9 mouse cellular contexts compared by ENCODE assay signal in the genomic region with DNA sequence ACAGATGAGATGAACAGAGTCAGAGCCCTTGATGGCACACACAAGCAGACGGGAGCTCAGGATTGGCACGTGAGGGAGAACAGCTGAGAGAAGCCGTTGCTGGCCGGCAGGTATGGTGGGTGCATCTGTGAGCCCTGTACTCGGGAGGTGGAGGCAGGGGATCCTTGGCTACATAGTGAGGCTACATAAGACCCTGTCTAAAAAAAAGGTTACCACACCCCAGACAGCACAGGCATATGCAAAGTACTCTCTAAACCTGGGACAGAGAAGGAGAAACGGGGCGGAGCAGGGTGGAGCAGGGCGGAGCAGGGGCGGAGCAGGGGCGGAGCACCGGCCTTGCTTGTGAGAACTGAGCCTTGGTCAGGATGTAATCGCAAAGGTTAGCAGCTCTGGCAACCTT. TPM values are rescaled to one million over a fixed set of nuclear protein-coding genes. Genes with fewer than 3 reads are reported as not detected.
DNase-seq lines count a peak whose midpoint lies in the region; ATAC-seq and TF ChIP-seq lines count a peak whose summit lies in the region.
"Had no signal": no experiment of that assay in that cellular context is flagged by ENCODE, and none has a peak within 500 bp of the region (broad histone marks: within the 10 kb centered on the region; RNA-seq: fewer than 3 reads in every experiment).

No protein-coding gene starts in this region.

- no peaks in the 10 kb centered on the region for H3K9me3 ChIP-seq in heart, embryonic 13.5 days
- no peaks in the 10 kb centered on the region for H3K9me3 ChIP-seq in liver, embryonic 16.5 days (replicated peaks; ENCODE audit: control insufficient read depth, low read length)

- no peak overlapping the region for H3K4me3 ChIP-seq in cerebellum, adult 2 months (replicated peaks; ENCODE audit: insufficient read depth, low read depth, low read length)
- H3K4me3 ChIP-seq in heart, embryonic 13.5 days: no peak overlapping the region
- H3K4me3 ChIP-seq in liver, embryonic 16.5 days (ENCODE audit: low read depth, low read length): no peak overlapping the region
- H3K4me3 ChIP-seq: myocyte had no signal

- H3K9ac ChIP-seq in heart, embryonic 13.5 days: peak overlapping the region; percentile 37; the same call in 1 of the 2 replicates
- H3K9ac ChIP-seq in liver, embryonic 16.5 days (ENCODE audit: low read depth, low read length): 0 out of 2 replicates have a peak overlapping the region, but pooled peaks have one; percentile 35

- DNase-seq in cerebellum, adult 2 months: peak; percentile 26 to 36
- DNase-seq in right cerebral cortex, adult 2 months (ENCODE audit: low spot score in 2 of 2): peak; percentile 15 to 18
- no peak for DNase-seq in right cerebral cortex, postnatal 4 days
- peak; percentile 80 for DNase-seq in testis, postnatal 14 days (ENCODE audit: low spot score)

- WGBS in cerebellum, adult 2 months: 41% methylated on average over 12 of the region's 12 CpGs
- 39% methylated on average over 12 of the region's 12 CpGs for WGBS in heart, embryonic 13.5 days
- 33% methylated on average over 12 of the region's 12 CpGs for WGBS in liver, embryonic 16.5 days (ENCODE audit: insufficient replicate concordance)

- no peak for TF ChIP-seq POLR2A in cerebellum, adult 2 months (IDR thresholded peaks at IDR 0.05; ENCODE audit: borderline replicate concordance, insufficient read depth, low read length)

- ATAC-seq in cerebellum, adult (ENCODE audit: insufficient number of reproducible peaks, low FRiP score, low TSS enrichment): no peak
- no peak for ATAC-seq in heart, embryonic 13.5 days (ENCODE audit: extremely low read depth, insufficient number of reproducible peaks, low FRiP score, low TSS enrichment)
- peak; percentile 82 for ATAC-seq in liver, embryonic 16.5 days (ENCODE audit: low read depth)
- no peak for ATAC-seq in frontal cortex, adult (ENCODE audit: low TSS enrichment)

- no peak overlapping the region for H3K27ac ChIP-seq in cerebellum, adult 2 months (ENCODE audit: insufficient read depth, low read length)
- H3K27ac ChIP-seq in heart, embryonic 13.5 days (replicated peaks): no peak overlapping the region
- peak overlapping the region; percentile 75 for H3K27ac ChIP-seq in liver, embryonic 16.5 days (ENCODE audit: low read length)

- H3K4me2 ChIP-seq in heart, embryonic 13.5 days: peak overlapping the region; percentile 13; the same call in 1 of the 2 replicates
- peak overlapping the region; percentile 41 for H3K4me2 ChIP-seq in liver, embryonic 16.5 days (ENCODE audit: low read depth, low read length)

- H3K4me1 ChIP-seq in cerebellum, adult 2 months (ENCODE audit: control insufficient read depth, insufficient read depth, low read length): no peaks in the 10 kb centered on the region
- peaks cover 17% of the 10 kb centered on the region for H3K4me1 ChIP-seq in heart, embryonic 13.5 days
- peaks cover 41% of the 10 kb centered on the region for H3K4me1 ChIP-seq in liver, embryonic 16.5 days (ENCODE audit: control insufficient read depth, low read depth, low read length)

- no peak for TF ChIP-seq CTCF in cerebellum, adult 2 months (IDR thresholded peaks at IDR 0.05; ENCODE audit: borderline replicate concordance, insufficient read depth, low read depth, low read length)

- H3K36me3 ChIP-seq in heart, embryonic 13.5 days: peaks cover 60% of the 10 kb centered on the region
- H3K36me3 ChIP-seq in liver, embryonic 16.5 days (ENCODE audit: control insufficient read depth, insufficient read depth): peaks cover 35% of the 10 kb centered on the region

- H3K27me3 ChIP-seq in cerebellum, adult 2 months (ENCODE audit: control insufficient read depth, insufficient read depth, low read length): no peaks in the 10 kb centered on the region
- H3K27me3 ChIP-seq in heart, embryonic 13.5 days (replicated peaks): no peaks in the 10 kb centered on the region
- H3K27me3 ChIP-seq in liver, embryonic 16.5 days (ENCODE audit: control insufficient read depth, insufficient read depth, low read depth, low read length): no peaks in the 10 kb centered on the region

RNA-seq across cellular contexts. Expression of gene Rcc1, which starts 2.8 kb away (rescaled TPM):
- 8.4 and 9.6 TPM in 2 replicates for polyA plus RNA-seq in cerebellum, adult 2 months (2012; rRNA removed)
- polyA plus RNA-seq in heart, embryonic 13.5 days (2015; fragmentation: Nextera tagmentation; extraction: Ambion mirVana): 37.6 and 42.1 TPM in 2 replicates
- 41.3 and 44.2 TPM in 2 replicates for polyA plus RNA-seq in liver, embryonic 16.5 days (2015; fragmentation: Nextera tagmentation; extraction: Ambion mirVana)

RNA-seq across cellular contexts. Expression of gene Trnau1ap, which starts 26.8 kb away (rescaled TPM):
- polyA plus RNA-seq in cerebellum, adult 2 months (2012; rRNA removed): 17.9 and 19.1 TPM in 2 replicates
- 61.9 and 74.4 TPM in 2 replicates for polyA plus RNA-seq in heart, embryonic 13.5 days (2015; fragmentation: Nextera tagmentation; extraction: Ambion mirVana)
- polyA plus RNA-seq in liver, embryonic 16.5 days (2015; fragmentation: Nextera tagmentation; extraction: Ambion mirVana): 26.9 and 27.3 TPM in 2 replicates

RNA-seq across cellular contexts. Expression of gene Rab42, which starts 53.0 kb away (rescaled TPM):
- polyA plus RNA-seq in cerebellum, adult 2 months (2012; rRNA removed): 2.2 and 3.1 TPM in 2 replicates
- polyA plus RNA-seq in heart, embryonic 13.5 days (2015; fragmentation: Nextera tagmentation; extraction: Ambion mirVana): 1.1 and 1.8 TPM in 2 replicates
- 0.41 and 0.61 TPM in 2 replicates for polyA plus RNA-seq in liver, embryonic 16.5 days (2015; fragmentation: Nextera tagmentation; extraction: Ambion mirVana)
